Mouse (Mus musculus) adrenal gland, postnatal 25 days (tissue): ENCODE measurements at regions not wholly inside any gene's neighbourhood (a gene's known extent, or its start where the extent isn't known, plus 50 kb on each side); places are given as distances from the start of the nearest gene placed in this dataset.

Experiments
- DNase-seq: peaks from one replicate; pipeline ENCODE4 v3.0.0; 2021; ENCODE audit warnings: mixed read lengths

DNA sequence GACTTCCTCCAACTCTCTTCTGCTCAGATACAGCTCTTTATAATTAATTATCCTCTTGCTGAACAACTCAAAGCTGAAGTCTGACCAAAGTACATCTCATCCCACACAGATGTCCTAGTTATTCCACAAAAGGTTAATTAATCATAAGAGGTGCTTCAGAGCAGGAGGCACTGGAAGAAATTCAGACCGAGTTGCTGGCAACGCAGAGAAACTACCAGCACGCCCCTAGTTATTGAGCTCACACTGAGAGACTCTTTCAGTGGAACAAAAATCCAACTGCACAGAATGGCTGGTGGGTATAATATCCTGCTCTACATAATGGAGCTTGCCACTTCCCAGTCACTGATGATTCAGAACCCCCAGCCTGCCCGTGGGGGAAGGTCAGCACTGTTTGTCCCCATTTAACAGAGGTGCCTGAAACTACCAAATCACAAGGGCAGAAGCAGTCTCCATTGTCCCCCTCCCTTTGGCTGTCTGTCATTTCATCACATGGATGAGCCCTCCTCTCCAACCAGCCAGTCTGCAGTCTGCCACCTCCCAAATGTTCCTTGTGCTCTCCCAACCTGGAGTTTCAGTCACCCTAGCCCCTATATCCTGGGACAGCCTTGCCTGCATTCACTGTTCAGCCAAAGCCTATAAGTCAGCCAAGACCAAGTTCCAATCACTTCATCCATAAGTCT is 170.3 kb upstream of the Creb1 start:
- no peak for DNase-seq

DNA sequence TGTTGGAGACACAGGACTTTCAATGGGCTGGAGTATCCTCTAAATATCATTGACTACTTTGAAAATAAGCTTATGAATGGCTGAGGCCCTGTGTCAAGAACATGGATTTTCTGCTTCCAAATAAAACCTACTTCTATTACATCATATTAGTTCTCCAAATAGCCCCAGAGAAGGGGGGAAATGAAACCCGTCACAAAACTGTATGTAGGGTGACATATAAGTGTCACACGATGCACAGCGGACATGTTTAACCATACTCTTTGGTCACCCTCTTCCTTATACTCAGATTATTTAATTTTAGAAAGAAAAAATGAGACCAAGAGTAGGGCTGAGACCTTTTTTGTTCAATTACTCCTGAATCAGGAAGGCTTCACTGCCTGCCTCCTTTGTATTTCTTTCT is 189.2 kb upstream of the Creb1 start:
- DNase-seq = no peak

DNA sequence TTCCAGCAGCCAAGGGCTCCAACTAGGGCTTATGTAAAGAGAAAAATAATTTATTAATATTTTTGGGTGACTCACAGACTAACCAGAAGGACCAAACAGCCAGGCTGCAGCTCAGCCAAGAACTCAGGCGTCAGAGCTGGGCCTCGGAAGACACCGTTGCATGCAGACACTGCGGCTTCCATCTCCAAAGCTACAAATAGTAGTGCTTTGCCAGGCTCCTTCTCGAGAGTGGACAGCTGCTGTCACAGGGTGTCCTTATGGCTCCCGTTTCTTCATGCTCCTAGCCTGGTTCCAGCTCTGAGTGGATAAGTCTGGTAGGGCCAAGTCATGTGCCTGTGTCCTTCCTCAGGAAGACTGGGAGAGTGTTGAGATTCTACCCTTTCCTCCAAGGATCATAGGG is 190.8 kb upstream of the Creb1 start:
- peak; percentile 32 for DNase-seq

DNA sequence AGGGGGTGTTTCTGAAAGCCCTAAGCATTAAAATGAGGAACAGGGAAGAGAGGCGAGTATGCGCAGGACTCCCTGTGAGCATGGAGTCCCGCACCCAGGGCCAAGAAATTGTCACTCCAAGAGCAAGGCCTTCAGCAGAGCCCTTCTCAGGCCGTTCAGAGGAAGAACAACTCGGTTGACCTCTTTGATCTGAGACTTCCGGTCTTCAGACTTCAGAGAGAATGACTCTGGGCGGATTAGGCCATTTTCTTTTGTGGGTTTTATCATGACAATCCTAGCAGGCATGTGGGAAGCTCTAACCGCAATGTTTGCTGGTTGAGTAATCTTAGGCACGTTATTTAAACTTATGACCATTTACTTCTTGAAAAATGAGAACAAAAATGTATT is 193.9 kb upstream of the Creb1 start:
- DNase-seq = no peak

DNA sequence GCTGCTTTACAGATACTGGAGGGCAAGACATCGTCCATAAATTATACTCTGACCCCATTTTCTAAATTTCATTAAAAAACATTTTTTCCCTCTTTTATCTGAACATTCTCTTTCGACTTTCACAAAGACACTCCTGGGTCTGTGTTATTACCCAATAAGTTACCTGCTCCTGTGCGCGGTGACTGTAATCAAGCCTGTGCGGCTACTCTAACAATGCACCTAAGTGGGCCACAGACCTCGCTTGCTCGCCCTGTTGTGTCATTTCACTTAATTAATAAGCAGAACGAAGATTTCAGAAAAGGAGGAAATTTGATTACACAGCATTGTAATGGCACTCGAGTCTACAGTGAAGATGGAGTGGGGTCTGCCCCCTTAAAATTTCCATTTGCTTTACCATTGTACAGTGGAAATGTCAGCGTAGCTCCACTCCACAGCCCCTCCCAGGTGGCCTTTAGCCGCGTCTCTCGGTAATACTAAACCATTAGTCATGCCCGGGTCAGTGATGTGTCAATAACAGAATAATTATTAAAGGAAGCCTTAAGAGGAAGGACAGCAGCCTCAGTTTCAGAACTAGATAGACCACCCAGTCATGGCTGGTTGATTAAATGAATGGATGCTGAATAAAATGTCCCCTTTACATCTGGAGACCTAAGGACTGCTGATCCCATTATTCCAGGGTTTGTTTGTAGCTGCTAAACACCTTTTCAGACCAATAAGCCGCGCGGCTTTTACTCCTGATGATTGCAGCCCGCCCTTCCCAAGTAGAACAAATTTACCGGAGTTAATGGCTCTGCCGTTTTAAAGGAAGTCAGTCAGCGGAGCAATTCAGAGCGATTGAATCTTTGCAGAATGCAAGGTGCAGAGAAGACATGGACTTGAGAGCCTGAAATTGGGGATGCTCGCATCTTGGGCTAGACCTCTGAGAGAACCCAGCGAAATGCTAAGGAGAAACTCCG is 194.5 kb upstream of the Creb1 start:
- no peak for DNase-seq

DNA sequence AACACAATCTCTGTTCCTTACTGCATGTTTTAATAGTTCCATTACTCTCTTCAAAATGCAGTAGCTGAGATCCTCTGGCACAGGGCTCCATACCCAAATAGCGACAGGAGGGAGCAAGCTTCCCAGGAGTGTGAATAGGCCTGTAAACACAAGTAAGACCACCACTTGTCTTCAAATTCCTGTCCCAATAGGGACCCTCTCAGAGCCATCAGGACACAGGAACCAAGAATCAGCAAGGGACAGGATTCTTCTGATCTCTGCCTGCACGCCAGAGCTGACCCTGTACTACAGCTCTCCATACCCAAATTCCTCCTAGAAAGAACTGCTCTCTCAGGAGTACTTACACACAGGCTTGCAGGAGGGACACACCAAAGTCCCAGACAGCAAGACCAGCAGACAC is 200.9 kb upstream of the Creb1 start:
- DNase-seq = no peak

DNA sequence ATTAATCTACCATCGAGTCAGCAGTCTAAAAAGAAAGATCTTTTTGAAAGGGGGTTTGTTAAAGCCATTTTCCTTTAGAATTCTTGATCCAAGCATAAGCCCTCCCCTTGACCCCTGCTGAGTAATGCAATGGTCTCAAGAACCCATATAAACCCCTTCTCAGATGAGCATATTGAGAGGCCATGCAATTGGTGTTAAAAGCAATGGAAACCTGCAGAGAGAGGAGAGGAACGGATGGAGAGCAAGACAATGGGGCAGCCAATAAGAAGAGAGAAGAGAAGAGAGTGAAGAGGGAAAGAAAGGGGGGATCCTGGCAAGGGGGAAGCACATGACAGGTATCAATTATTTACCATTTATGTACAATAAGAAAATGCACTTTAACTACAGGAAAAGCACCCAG is 201.7 kb upstream of the Creb1 start:
- DNase-seq = no peak

DNA sequence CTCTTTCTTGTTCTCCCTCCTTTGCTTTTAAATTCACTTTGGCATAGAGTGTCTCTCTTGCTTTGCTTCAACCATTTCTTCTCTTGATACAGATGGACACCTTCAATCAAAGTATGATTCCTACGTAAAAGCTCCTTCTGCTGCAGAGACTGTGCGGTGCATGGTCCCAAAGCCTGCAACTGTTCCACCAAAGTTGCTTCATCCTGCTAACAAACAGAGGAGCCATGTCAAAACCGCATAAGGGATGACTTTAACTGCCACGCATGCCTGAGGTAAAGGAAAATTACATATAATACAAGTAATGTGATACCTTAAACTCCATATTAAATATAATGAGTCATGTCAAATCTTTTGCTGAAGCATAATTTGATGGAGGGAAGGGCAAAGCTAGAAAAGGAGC is 200.1 kb upstream of the Klf7 start:
- no peak for DNase-seq

DNA sequence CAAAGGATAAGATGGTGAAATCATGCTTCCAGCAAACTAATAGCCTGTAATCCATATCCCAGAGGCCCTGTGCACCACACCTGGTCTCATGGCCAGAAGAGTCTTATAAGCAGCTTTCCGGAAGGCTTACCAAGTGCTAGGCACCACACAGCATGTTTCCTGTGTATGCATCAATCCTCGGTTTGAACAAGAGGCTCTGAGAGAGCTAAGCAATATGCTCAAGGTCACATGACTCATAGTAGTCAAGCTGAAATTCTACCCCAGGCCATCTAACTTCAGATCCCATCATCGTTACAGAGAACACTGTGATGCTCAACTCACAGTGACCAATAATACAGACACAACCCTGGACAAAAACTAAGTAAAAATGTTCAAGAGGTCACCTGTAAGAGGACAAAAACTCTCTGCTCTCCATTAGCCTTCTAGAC is 197.1 kb upstream of the Klf7 start:
- DNase-seq = no peak

DNA sequence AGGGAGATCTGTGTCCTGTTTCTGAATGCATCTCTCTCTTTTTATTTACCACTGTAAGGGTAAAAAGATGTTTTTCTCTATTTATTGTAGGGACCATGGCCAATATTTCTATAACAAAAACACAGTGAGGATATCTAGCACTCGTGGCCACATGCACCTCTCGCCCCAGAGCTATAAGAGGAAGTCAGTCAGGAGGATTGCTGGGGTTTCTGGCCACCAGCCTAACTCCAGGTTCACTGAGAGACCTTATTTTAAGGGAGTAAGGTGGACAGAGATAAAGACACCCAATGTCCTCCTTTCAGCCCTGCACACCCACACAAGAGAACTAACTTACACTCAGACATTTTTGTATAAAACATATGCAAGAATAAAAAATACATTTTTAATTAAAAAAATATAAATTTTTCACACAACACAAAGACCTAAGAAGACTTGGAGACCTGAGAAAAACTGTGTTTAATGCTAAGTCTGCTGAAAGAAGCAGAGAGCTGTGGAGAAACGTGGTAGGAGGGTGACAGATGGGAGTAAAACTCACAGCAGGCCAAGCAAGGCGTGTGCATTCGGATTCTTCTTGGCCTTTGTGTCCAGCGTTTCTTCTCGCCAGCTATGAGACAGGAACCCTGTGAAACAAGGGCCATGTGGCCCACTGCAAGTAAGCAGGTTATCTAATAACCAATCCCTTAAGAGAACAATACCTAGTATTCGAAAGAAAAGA is 196.5 kb upstream of the Klf7 start:
- DNase-seq = no peak

DNA sequence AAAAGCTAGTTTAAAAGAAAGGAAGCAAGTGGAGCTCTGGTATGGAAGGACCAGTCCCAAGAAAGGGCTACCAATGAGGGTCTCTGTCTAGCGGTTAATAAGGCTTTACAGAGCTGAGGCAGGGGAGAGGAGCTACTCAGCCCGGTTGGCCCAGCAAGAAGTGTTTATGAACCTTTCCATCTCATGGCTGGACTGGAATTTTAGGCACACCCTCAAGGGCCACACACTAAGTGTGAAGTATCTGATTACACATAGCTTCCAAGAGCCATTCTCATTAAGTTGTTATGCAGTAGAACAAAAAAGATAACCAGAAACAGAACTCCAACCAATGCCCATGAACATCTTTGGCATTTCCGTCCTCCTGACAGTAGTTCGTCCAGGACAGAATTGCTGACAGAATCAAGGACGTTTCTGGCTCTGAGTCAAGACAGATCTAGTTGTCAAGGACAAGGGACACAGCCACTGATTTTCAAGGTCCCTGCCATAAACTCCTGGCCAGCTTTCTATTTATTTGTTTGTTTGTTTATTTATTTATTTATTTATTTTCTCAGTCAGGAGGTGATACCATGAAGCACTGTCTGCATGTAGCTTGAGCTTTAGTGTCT is 195.1 kb upstream of the Klf7 start:
- no peak for DNase-seq

DNA sequence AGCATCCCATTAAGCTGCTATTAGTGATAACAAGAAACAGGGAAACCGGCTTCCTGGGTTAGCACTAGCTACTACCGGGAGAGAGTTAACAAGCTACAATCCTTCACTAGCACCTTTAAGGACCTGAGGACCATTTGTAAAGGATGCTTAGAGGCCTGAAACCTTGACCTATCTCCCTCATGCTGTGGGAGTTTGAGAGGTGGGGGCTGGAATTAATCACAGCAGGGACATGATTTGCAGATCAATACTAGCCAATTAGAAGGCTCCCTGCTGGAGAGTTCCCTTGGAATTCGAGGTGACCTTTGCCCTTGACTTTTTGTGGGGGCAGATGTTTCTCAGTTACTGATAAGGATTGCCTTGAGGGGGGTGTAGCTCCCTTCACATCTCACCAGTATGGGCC is 189.3 kb upstream of the Klf7 start:
- DNase-seq = no peak

DNA sequence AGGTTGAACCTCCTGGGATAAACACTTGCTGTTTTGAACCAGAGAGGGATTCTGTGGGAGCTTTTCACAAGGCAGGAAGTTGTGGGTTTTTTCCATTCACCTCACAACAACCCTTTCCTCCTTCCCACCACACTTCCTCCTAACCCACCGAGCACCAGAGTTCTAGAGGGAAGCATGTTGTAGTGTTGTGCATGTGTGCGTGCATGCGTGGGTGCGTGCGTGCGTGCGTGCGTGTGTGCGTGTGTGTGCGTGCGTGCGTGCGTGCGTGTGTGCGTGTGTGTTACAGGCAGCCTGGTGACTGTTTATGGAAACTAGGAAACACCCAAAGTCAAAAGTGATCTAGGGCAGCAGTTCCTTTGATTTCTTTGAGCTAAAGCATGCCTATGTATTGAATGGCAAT is 186.5 kb upstream of the Klf7 start:
- no peak for DNase-seq

DNA sequence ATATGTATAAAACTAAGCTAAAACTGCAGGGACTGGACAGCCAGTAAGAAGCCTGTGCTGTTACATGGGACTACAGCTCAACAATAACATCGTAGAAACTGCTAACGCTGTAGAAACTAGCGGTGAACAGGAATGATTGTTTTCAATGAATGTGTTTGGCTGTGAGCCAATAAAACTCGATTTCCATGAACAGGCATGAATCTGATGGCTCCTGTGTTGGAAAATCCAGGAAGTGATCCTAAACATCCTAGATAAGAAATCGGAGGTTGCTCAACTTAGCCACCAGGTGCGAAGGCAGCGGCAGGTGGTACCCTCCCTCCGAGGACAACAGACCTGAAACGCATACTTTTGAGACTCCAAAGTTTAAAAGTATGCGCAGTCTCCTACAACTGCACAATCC is 186.0 kb upstream of the Klf7 start:
- DNase-seq = no peak

DNA sequence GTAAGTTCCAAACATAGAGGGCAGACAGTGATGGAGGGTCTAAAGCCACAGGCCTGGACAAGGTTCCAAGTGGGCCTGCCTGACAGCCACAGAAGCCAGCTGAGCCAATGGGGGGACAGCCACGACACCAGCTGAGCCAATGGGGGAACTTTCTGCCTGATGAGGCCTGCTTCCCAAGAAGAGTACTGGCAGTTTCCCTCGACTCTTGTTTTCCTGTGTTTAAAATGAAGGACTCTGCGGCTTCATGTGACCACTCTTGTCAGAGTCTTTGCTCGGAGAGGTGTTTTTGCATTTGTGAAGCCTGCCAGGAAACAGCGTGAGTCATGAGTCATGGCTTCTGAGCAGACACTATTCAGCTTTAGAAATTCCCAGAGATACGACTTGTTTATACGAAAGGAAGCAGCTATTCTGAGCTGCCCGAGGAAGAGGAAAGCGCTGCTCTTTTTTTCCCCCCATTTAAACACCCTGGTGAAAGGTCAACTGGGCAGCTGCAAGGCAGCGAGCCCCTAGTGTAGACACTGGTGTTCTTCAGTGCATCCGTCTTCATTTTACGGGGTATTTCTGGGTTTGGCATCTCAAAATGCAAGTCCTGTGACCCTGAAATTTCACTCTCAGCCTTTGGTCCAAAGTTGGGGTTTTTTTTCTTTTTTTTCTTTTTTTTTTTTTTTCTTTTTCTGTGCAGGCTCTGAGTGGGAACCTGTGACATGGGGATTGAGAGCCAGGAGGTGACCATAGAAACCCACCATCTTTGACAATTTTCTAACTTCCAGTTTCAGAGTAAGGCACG is 183.5 kb upstream of the Klf7 start:
- DNase-seq = peak; percentile 54

DNA sequence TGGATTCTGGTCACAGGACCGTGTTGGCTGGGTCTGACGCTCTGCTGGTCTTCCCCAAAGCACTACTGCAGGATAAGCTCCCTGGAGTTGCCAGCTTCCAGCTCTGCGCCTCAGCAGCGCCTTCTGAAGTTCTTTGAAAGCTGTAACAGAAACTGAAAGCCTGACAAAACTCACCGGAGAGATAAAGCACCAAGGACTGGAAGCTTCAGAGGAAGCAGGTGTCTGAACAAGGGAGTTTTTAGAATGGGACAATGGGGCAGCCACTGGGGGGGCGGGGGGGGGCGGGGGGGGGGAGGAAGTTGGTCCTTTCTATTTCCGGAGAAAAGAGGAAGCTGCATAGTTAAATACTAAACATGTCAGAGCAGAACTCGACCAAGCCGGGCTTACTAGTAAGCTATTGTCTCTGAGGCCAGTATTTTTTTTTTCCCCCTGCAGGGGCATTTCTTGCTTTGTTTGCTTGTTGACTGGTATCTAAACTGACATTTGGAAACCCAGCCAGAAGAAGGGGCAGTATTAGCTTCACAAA is 180.8 kb upstream of the Klf7 start:
- peak; percentile 48 for DNase-seq

DNA sequence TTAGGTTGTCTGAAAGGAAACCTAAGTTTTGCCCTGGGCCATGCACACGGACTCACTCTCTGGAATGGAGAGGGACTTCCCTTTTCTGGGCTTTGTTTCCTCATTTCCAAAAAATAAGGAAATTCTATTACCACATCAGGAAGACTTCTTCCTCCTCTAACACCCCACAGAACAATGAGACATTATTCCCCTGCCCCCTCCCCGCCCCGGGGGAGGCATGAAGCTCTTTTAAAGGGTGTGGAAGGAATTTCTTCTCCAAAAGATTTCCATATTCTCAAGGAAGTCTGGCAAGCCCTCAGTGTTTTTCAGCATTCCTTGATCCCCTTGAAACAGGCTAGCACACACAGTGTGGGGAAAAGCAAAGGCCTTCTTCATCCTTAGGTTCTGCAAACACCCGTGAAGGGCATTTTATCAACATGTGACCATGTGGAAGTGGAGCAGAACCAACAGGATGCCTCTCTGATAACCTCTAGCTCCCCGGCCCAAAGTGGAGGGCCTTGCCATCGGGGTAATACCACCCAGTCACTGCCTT is 179.5 kb upstream of the Klf7 start:
- no peak for DNase-seq

DNA sequence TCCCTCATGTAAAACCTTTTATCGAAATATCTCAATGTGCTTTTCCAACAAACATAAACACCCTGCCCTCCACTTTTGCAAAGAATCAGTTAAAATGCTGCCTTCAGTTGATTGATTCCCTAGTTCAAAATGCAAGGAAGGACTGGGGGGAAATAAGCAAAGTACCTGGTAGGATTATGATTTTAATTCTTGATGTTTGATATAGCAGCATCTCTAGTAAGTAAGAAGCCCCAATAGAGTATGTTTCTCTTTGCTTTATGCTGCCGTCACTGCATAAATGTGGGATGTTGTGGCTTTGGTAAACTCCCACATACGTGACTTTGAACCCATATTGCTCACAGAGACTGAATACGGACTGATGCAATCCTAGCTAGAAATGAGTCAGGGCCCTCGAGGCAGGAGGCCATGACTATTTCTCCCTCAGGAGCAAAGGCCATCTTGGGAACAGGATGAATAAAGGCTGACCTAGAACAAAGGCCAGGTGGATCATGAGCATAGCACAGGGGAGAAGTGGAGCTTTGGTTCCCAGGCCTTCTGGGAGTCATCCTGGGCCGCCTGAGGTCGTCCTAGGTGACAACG is 179.0 kb upstream of the Klf7 start:
- no peak for DNase-seq

DNA sequence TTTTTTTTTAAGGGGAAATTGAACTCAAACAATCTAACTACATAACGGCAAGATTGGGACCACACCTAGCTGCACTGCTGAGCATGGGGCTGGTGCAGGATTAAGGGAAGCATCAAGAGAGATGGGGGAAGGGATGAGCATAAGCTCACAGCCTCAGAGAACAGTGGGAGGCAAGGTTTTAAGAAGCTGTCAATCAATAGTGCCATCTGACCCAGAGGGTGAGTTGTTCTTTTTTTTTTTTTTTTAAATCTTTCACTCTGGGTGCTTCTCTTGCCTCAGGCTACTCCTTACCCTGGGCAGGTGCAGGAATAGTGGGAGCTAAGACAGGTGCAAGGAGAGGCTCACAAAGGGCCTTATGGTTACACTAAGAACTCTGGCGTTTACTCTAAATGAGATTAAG is 176.9 kb upstream of the Klf7 start:
- DNase-seq = no peak

DNA sequence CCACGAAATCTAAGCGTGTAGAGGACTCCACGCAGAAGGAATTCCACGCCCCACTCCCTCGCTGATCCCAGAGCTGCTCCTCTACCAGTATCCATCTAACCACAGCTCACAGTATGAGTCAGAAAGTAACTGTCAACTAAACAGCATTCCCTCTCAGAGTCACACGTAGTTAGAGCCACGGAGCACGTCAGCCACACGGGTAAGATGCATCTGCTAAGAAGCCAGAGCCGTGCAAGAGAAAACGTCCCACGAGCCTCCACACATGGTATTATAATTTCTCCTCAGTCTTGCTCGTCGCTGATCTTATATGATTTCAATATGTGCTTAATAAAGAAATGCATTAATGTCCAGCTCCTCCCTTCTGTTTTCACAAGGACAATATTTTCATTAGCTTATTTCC is 176.1 kb upstream of the Klf7 start:
- DNase-seq = no peak

DNA sequence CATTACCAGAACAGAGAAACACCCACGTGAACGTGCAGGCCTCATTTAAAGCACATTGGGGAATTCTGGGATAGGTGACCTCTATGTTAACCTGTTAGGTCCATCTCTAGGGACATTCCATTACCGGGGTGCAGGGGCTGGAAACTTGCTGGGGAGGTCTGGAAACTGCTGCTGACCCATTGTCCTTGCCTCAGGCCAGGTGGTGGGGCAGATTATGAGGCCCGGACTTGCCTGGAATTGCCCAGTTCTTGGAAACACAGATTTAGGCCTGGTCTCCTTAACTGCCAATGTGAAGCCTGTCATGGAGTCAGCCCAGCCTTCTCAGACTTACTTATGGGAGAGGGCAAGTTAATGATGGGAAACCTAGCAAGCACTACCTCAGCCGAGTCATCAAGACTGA is 175.3 kb upstream of the Klf7 start:
- DNase-seq = no peak
